In genomic region chr4:21772306-21772705, GRCm38 (mm10) we compare ENCODE assay signal across 24 mouse cellular contexts. TPM values are rescaled to one million over a fixed set of nuclear protein-coding genes. Genes with fewer than 3 reads are reported as not detected.
DNase-seq lines count a peak whose midpoint lies in the region; ATAC-seq and TF ChIP-seq lines count a peak whose summit lies in the region.
"Had no signal": no experiment of that assay in that cellular context is flagged by ENCODE, and none has a peak within 500 bp of the region (broad histone marks: within the 10 kb centered on the region; RNA-seq: fewer than 3 reads in every experiment).

No protein-coding gene starts in this region.

- H3K27me3 ChIP-seq in MEL (ENCODE audit: control insufficient read depth in 1 of 2, insufficient read depth in 2 of 2, low read length in 2 of 2), result no peaks in the 10 kb centered on the region
- no peaks in the 10 kb centered on the region for H3K27me3 ChIP-seq in hindbrain, embryonic 12.5 days
- H3K27me3 ChIP-seq: embryonic facial prominence, embryonic 12.5 days; forebrain, embryonic 15.5 days; heart, embryonic 15.5 days; hindbrain, embryonic 15.5 days; Patski had no signal

- no peak overlapping the region for H3K4me3 ChIP-seq in MEL (ENCODE audit: control insufficient read depth in 1 of 2, insufficient read depth in 1 of 2, low read depth in 2 of 2, low read length in 2 of 2)
- no peak overlapping the region for H3K4me3 ChIP-seq in hindbrain, embryonic 12.5 days
- H3K4me3 ChIP-seq: embryonic facial prominence, embryonic 12.5 days; forebrain, embryonic 15.5 days; heart, embryonic 15.5 days; hindbrain, embryonic 10.5 days; hindbrain, embryonic 15.5 days had no signal

- no peak for TF ChIP-seq POLR2A in MEL (IDR thresholded peaks at IDR 0.05; ENCODE audit: control insufficient read depth in 1 of 2, insufficient read depth in 1 of 2, low read depth in 1 of 2, low read length in 2 of 2, poor library complexity in 1 of 2)

- no peak overlapping the region for H3K9ac ChIP-seq in MEL (ENCODE audit: control insufficient read depth, low read depth, low read length, poor library complexity, severe bottlenecking)
- H3K9ac ChIP-seq in hindbrain, embryonic 12.5 days, result no peak overlapping the region
- H3K9ac ChIP-seq: embryonic facial prominence, embryonic 12.5 days; forebrain, embryonic 15.5 days; heart, embryonic 15.5 days; hindbrain, embryonic 15.5 days had no signal

- TF ChIP-seq EP300 in MEL (IDR thresholded peaks at IDR 0.05; ENCODE audit: low read depth in 1 of 2, low read length in 2 of 2), result no peak

- no peak for ATAC-seq in CD4-positive, CD25-positive, alpha-beta regulatory T cell, adult 4 months
- no peak for ATAC-seq in hindbrain, embryonic 12.5 days (ENCODE audit: low FRiP score)
- ATAC-seq: forebrain, embryonic 15.5 days; inflammation-experienced regulatory T-cells, adult 6 months; Patski had no signal

- H3K79me2 ChIP-seq in MEL (ENCODE audit: control insufficient read depth, insufficient read depth, low read length, poor library complexity), result peaks cover 2% of the 10 kb centered on the region; the same call in 1 of the 2 replicates

- TF ChIP-seq RAD21 in MEL (IDR thresholded peaks at IDR 0.05; ENCODE audit: low read depth, low read length), result no peak

- H3K9me3 ChIP-seq in MEL (replicated peaks; ENCODE audit: insufficient read depth, low read length), result no peaks in the 10 kb centered on the region
- no peaks in the 10 kb centered on the region for H3K9me3 ChIP-seq in hindbrain, embryonic 12.5 days (replicated peaks)
- H3K9me3 ChIP-seq: embryonic facial prominence, embryonic 12.5 days; forebrain, embryonic 15.5 days; G1E; heart, embryonic 15.5 days; hindbrain, embryonic 10.5 days; hindbrain, embryonic 15.5 days had no signal

- no peak overlapping the region for H3K4me2 ChIP-seq in hindbrain, embryonic 12.5 days (replicated peaks)
- H3K4me2 ChIP-seq: embryonic facial prominence, embryonic 12.5 days; forebrain, embryonic 15.5 days; heart, embryonic 11.5 days; heart, embryonic 15.5 days; hindbrain, embryonic 15.5 days had no signal

- peaks cover 0 to 7% of the 10 kb centered on the region in 2 experiments; a peak in 2 of 4 replicates for H3K36me3 ChIP-seq in MEL (ENCODE audit: control insufficient read depth in 1 of 2, insufficient read depth in 2 of 2, low read length in 2 of 2)
- H3K36me3 ChIP-seq in hindbrain, embryonic 12.5 days, result no peaks in the 10 kb centered on the region
- H3K36me3 ChIP-seq: embryonic facial prominence, embryonic 12.5 days; forebrain, embryonic 15.5 days; G1E; heart, embryonic 15.5 days; hindbrain, embryonic 10.5 days; hindbrain, embryonic 15.5 days had no signal

- H3K27ac ChIP-seq in MEL (ENCODE audit: control insufficient read depth, low read depth, low read length), result no peak overlapping the region
- H3K27ac ChIP-seq in hindbrain, embryonic 12.5 days, result no peak overlapping the region
- H3K27ac ChIP-seq: embryonic facial prominence, embryonic 12.5 days; forebrain, embryonic 15.5 days; heart, embryonic 15.5 days; hindbrain, embryonic 10.5 days; hindbrain, embryonic 15.5 days had no signal

- TF ChIP-seq CTCF in MEL (IDR thresholded peaks at IDR 0.05 in 2 of 3, conservative IDR thresholded peaks at IDR 0.05 in 1 of 3; ENCODE audit: control insufficient read depth in 1 of 3, insufficient read depth in 1 of 3, low read depth in 2 of 3, low read length in 3 of 3, poor library complexity in 1 of 3, severe bottlenecking in 1 of 3), result no peak

- DNase-seq in CD4-positive, CD25-positive, alpha-beta regulatory T cell, adult 2 months (ENCODE audit: low read depth, low spot score), result peak; percentile 11
- peak; percentile 45 for DNase-seq in MEL (ENCODE audit: low read depth, low spot score)
- peak; percentile 13 for DNase-seq in naive thymus-derived CD4-positive, alpha-beta T cell, adult 2 months (ENCODE audit: low read depth)
- no peak for DNase-seq in layer of hippocampus, adult 9-10 months (ENCODE audit: low spot score)
- DNase-seq in right cerebral cortex, postnatal 14 days, result no peak
- DNase-seq in urinary bladder, postnatal 36 days (ENCODE audit: low spot score in 2 of 2), result no peak
- DNase-seq: adrenal gland, postnatal 10 days; cerebellum, adult 11 months; cerebellum, adult 9-10 months; cerebellum, postnatal 25 days; gastrocnemius, postnatal 10 days; heart, adult 18-20 months; heart, postnatal 14 days had no signal

- peaks cover 2 to 3% of the 10 kb centered on the region in 2 experiments; a peak in 2 of 4 replicates for H3K4me1 ChIP-seq in MEL (ENCODE audit: control insufficient read depth in 1 of 2, insufficient read depth in 2 of 2, low read length in 2 of 2)
- peaks cover 3% of the 10 kb centered on the region for H3K4me1 ChIP-seq in hindbrain, embryonic 12.5 days

- 97% methylated on average over 1 of the region's 1 CpGs for WGBS in hindbrain, embryonic 12.5 days

TF ChIP-seq in MEL, 35 proteins besides CTCF, POLR2A, EP300 and RAD21:
- no peak for TF ChIP-seq MEF2A (IDR thresholded peaks at IDR 0.05; ENCODE audit: extremely low read depth, insufficient replicate concordance, low read depth, low read length, poor library complexity, severe bottlenecking)
- TF ChIP-seq MYC (IDR thresholded peaks at IDR 0.05; ENCODE audit: low read depth, low read length), result no peak

RNA-seq across cellular contexts. Expression of gene Tstd3, which starts 5.3 kb away (rescaled TPM):
- 10 to 100 TPM; 21.9 to 27.0 TPM for polyA plus RNA-seq in CD4-positive, CD25-positive, alpha-beta regulatory T cell, adult 4 months (2017; shearing (Covaris generic))
- total RNA-seq in MEL (2012; rRNA removed), result 11.7 and 13.7 TPM in 2 replicates
- 10 to 100 TPM in 1 of 2 experiments, not detected in 1; 18.5 TPM for polyA plus RNA-seq in MEL (2012; ENCODE audit: insufficient read depth in 1 of 2, insufficient read length in 2 of 2, low read depth in 1 of 2, low replicate concordance in 2 of 2, missing spikeins in 1 of 2)
- polyA plus RNA-seq in hindbrain, embryonic 12.5 days (2016; fragmentation: Nextera tagmentation; extraction: Ambion mirVana), result 24.9 and 27.3 TPM in 2 replicates

RNA-seq across cellular contexts. Expression of gene Usp45, which starts 5.3 kb away (rescaled TPM):
- 10 to 100 TPM; 15.8 to 19.4 TPM for polyA plus RNA-seq in CD4-positive, CD25-positive, alpha-beta regulatory T cell, adult 4 months (2017; shearing (Covaris generic))
- 8.2 and 8.7 TPM in 2 replicates for total RNA-seq in MEL (2012; rRNA removed)
- 1 to 10 TPM in 1 of 2 experiments, not detected in 1; 6.4 TPM for polyA plus RNA-seq in MEL (2012; ENCODE audit: insufficient read depth in 1 of 2, insufficient read length in 2 of 2, low read depth in 1 of 2, low replicate concordance in 2 of 2, missing spikeins in 1 of 2)
- 11.3 and 11.5 TPM in 2 replicates for polyA plus RNA-seq in hindbrain, embryonic 12.5 days (2016; fragmentation: Nextera tagmentation; extraction: Ambion mirVana)

RNA-seq across cellular contexts. Expression of gene Ccnc, which starts 44.8 kb away (rescaled TPM):
- 10 to 100 TPM; 40.5 to 51.1 TPM for polyA plus RNA-seq in CD4-positive, CD25-positive, alpha-beta regulatory T cell, adult 4 months (2017; shearing (Covaris generic))
- total RNA-seq in MEL (2012; rRNA removed), result 16.0 and 20.0 TPM in 2 replicates
- 100 to 1,000 TPM in 1 of 2 experiments, 10 to 100 TPM in 1; 14.7 to 196 TPM for polyA plus RNA-seq in MEL (2012; ENCODE audit: insufficient read depth in 1 of 2, insufficient read length in 2 of 2, low read depth in 1 of 2, low replicate concordance in 2 of 2, missing spikeins in 1 of 2)
- polyA plus RNA-seq in hindbrain, embryonic 12.5 days (2016; fragmentation: Nextera tagmentation; extraction: Ambion mirVana), result 62.6 and 62.8 TPM in 2 replicates

Comparison
In these comparisons a context has a peak if more than half of its experiments do, and no peak if none do; other contexts are left out.
1. DNase-seq: peak in CD4-positive, CD25-positive, alpha-beta regulatory T cell, adult 2 months (single experiment), MEL (single experiment) and naive thymus-derived CD4-positive, alpha-beta T cell, adult 2 months (single experiment); none in layer of hippocampus, adult 9-10 months (single experiment), right cerebral cortex, postnatal 14 days (single experiment) and urinary bladder, postnatal 36 days (0 of 2).